Mouse (Mus musculus): ENCODE data around the gene Neurl2. TPM values are rescaled to one million over a fixed set of nuclear protein-coding genes. Genes with fewer than 3 reads are reported as not detected.

The Neurl2 gene
- polyA plus RNA-seq, 1 experiment: 6.3 TPM

- no peak overlapping the region for H3K27ac ChIP-seq (ENCODE audit: insufficient read depth, low read length)
- no peak for TF ChIP-seq CTCF (IDR thresholded peaks at IDR 0.05; ENCODE audit: borderline replicate concordance, insufficient read depth, low read depth, low read length)
- TF ChIP-seq POLR2A (IDR thresholded peaks at IDR 0.05; ENCODE audit: borderline replicate concordance, insufficient read depth, low read length): no peak
- 23% methylated on average over 9 of the region's 9 CpGs for WGBS
- H3K27me3 ChIP-seq (ENCODE audit: control insufficient read depth, insufficient read depth, low read length): no peaks in the 10 kb centered on the region
- DNase-seq: no peak
- H3K4me3 ChIP-seq (replicated peaks; ENCODE audit: insufficient read depth, low read depth, low read length): no peak overlapping the region
- no peaks in the 10 kb centered on the region; the same call in 1 of the 2 replicates for H3K4me1 ChIP-seq (ENCODE audit: control insufficient read depth, insufficient read depth, low read length)
Measured at GRCm38 (mm10) chr2:164862179-164862861, 29.1 kb upstream of the Neurl2 start.

GRCm38 (mm10) chr2:164861094-164861493 lies 27.8 kb upstream of the Neurl2 start:
- no peak for TF ChIP-seq POLR2A (IDR thresholded peaks at IDR 0.05; ENCODE audit: borderline replicate concordance, insufficient read depth, low read length)
- no peak for TF ChIP-seq CTCF (IDR thresholded peaks at IDR 0.05; ENCODE audit: borderline replicate concordance, insufficient read depth, low read depth, low read length)
- WGBS: 34% methylated on average over 4 of the region's 4 CpGs
- no peaks in the 10 kb centered on the region for H3K27me3 ChIP-seq (ENCODE audit: control insufficient read depth, insufficient read depth, low read length)
- no peak overlapping the region for H3K27ac ChIP-seq (ENCODE audit: insufficient read depth, low read length)
- H3K4me1 ChIP-seq (ENCODE audit: control insufficient read depth, insufficient read depth, low read length): no peaks in the 10 kb centered on the region; the same call in 1 of the 2 replicates
- no peak overlapping the region for H3K4me3 ChIP-seq (replicated peaks; ENCODE audit: insufficient read depth, low read depth, low read length)
- DNase-seq: no peak

- no peak for TF ChIP-seq CTCF (IDR thresholded peaks at IDR 0.05; ENCODE audit: borderline replicate concordance, insufficient read depth, low read depth, low read length)
- 80% methylated on average over 9 of the region's 9 CpGs for WGBS
- Histone ChIP-seq H3K27me3 (ENCODE audit: control insufficient read depth, insufficient read depth, low read length) (no peaks in the 10 kb centered on the region), H3K4me1 (ENCODE audit: control insufficient read depth, insufficient read depth, low read length) (no peaks in the 10 kb centered on the region; the same call in 1 of the 2 replicates), H3K27ac (ENCODE audit: insufficient read depth, low read length) (no peak overlapping the region), H3K4me3 (replicated peaks; ENCODE audit: insufficient read depth, low read depth, low read length) (no peak overlapping the region)
- DNase-seq: no peak
Measured at GRCm38 (mm10) chr2:164859640-164860432, 26.6 kb upstream of the Neurl2 start.

GRCm38 (mm10) chr2:164859155-164859554 lies 25.9 kb upstream of the Neurl2 start:
- TF ChIP-seq CTCF (IDR thresholded peaks at IDR 0.05; ENCODE audit: borderline replicate concordance, insufficient read depth, low read depth, low read length) (no peak), POLR2A (IDR thresholded peaks at IDR 0.05; ENCODE audit: borderline replicate concordance, insufficient read depth, low read length) (no peak)
- no peaks in the 10 kb centered on the region; the same call in 1 of the 2 replicates for H3K4me1 ChIP-seq (ENCODE audit: control insufficient read depth, insufficient read depth, low read length)
- no peak for DNase-seq
- 87% methylated on average over 2 of the region's 2 CpGs for WGBS
- no peak overlapping the region for H3K27ac ChIP-seq (ENCODE audit: insufficient read depth, low read length)
- no peak overlapping the region for H3K4me3 ChIP-seq (replicated peaks; ENCODE audit: insufficient read depth, low read depth, low read length)
- no peaks in the 10 kb centered on the region for H3K27me3 ChIP-seq (ENCODE audit: control insufficient read depth, insufficient read depth, low read length)

- no peak overlapping the region for H3K27ac ChIP-seq (ENCODE audit: insufficient read depth, low read length)
- no peak for DNase-seq
- H3K4me3 ChIP-seq (replicated peaks; ENCODE audit: insufficient read depth, low read depth, low read length): peak overlapping the region; percentile 18
- no peak for TF ChIP-seq POLR2A (IDR thresholded peaks at IDR 0.05; ENCODE audit: borderline replicate concordance, insufficient read depth, low read length)
- TF ChIP-seq CTCF (IDR thresholded peaks at IDR 0.05; ENCODE audit: borderline replicate concordance, insufficient read depth, low read depth, low read length): no peak
- no peaks in the 10 kb centered on the region; the same call in 1 of the 2 replicates for H3K4me1 ChIP-seq (ENCODE audit: control insufficient read depth, insufficient read depth, low read length)
- 23% methylated on average over 19 of the region's 19 CpGs for WGBS
- H3K27me3 ChIP-seq (ENCODE audit: control insufficient read depth, insufficient read depth, low read length): no peaks in the 10 kb centered on the region
Measured at GRCm38 (mm10) chr2:164857842-164858553, 24.7 kb upstream of the Neurl2 start.

GRCm38 (mm10) chr2:164857101-164857821 lies 24.0 kb upstream of the Neurl2 start, which contains the start of gene Pltp:
Gene Pltp, minus strand, starts transcription at chr2:164857711.
- Histone ChIP-seq H3K4me1 (ENCODE audit: control insufficient read depth, insufficient read depth, low read length) (no peaks in the 10 kb centered on the region; the same call in 1 of the 2 replicates), H3K27me3 (ENCODE audit: control insufficient read depth, insufficient read depth, low read length) (no peaks in the 10 kb centered on the region), H3K27ac (ENCODE audit: insufficient read depth, low read length) (no peak within 1 kb of the TSS), H3K4me3 (replicated peaks; ENCODE audit: insufficient read depth, low read depth, low read length) (peak within 1 kb of the TSS; percentile 41)
- DNase-seq: peak in 1 of 2 experiments; percentile 42
- WGBS: under 1% methylated on average over 47 of the region's 47 CpGs
- TF ChIP-seq POLR2A (IDR thresholded peaks at IDR 0.05; ENCODE audit: borderline replicate concordance, insufficient read depth, low read length): no peak

Data from cerebellum, adult 2 months (tissue).